Mouse (Mus musculus) spleen, adult 2 months (tissue): Measurements from ENCODE around the gene Nexn.
"Not testable (repeated sequence)": the region's sequence is repeated elsewhere in the genome, so short reads cannot be mapped to it uniquely, and the experiment has no call there.

Source experiments
- CTCF ChIP-seq: fragments of 200-500 bp; IDR thresholded peaks from 2 replicates; pipeline ENCODE4 v1.5.1; 2011; ENCODE audit warnings: mild to moderate bottlenecking, inconsistent platforms; ENCODE audit not compliant: insufficient read depth, insufficient read length, insufficient replicate concordance; ENCODE audit errors: extremely low read depth
- POLR2A ChIP-seq: fragments of 200-500 bp; IDR thresholded peaks from 2 replicates; pipeline ENCODE4 v1.6.1; 2011; ENCODE audit warnings: low read depth, low read length, inconsistent platforms

DNA sequence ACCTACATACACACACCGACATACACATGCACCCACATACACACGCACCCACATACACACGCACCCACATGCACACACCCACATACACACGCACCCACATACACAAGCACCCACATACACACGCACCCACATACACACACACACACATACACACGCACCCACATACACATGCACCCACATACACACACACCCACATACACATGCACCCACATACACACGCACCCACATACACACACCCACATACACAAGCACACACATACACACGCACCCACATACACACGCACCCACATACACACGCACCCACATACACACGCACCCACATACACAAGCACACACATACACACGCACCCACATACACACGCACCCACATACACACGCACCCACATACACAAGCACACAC lies 48.5 kb upstream of the Nexn start:
- not testable (repeated sequence) for TF ChIP-seq CTCF, POLR2A
